Mouse (Mus musculus): ENCODE data around the gene Hoxc6.

Hoxc6 gene

DNA sequence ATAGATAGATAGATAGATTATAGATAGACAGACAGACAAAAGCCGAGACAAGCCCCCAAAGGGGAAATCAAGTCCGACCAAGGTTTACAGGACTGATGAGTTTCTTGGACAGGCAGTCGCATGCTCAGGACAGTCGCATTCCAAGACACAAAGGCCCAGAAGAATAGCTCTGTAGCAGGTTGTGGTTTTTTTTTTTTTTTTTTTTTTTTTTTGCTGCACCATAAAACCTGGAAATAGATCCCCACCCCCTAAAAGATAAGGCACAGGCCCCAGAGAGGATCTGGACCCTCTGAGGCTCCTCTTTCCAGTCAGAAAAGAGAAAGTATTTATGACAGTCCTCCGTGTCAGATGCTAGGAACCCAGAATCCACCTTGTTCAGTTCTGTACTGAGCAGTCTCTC lies 10.0 kb upstream of the Hoxc6 start:
- DNase-seq (ENCODE audit: inconsistent age in 2 of 2, low spot score in 1 of 2) = peak in 1 of 2 experiments; percentile 25

DNA sequence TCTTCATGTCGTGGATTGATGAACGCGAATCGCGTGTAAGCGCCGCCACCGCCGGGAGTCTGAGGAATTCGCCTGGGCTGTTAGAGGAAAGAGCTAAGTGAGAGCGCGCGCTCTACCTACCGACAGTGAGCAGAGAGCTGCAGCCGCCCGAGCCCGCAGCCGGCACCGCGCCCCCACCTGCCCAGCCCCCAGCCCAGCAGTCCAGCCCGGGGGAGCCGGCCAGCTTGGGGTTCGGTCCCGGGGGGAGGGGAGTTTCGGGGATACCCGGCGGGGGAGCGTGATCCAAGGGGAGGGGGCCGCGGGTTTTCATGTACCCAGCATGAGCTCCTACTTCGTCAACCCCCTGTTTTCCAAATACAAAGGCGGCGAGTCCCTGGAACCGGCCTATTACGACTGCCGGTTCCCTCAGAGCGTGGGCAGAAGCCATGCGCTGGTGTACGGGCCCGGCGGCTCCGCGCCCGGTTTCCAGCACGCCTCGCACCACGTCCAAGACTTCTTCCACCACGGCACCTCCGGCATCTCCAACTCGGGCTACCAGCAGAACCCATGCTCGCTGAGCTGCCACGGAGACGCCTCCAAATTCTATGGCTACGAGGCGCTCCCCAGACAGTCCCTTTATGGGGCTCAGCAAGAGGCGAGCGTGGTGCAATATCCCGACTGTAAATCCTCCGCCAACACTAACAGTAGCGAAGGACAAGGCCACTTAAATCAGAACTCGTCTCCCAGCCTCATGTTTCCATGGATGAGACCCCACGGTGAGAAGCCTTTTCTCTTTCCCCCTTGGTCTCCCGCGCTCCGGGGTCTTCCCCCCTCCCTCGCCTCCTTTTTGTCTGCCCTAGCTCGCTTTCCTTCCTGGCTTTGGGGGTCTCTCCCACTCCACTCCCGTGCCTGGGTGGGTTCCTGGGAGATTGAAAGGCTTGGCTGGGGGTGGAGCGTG lies 7.3 kb upstream of the Hoxc6 start, which contains the start of gene Hoxc8:
Gene Hoxc8 (plus strand): TSS at position 147 of the 937 bp plus-strand sequence.
- DNase-seq (ENCODE audit: inconsistent age in 2 of 2, low spot score in 1 of 2) = peak; percentile 70 to 89

DNA sequence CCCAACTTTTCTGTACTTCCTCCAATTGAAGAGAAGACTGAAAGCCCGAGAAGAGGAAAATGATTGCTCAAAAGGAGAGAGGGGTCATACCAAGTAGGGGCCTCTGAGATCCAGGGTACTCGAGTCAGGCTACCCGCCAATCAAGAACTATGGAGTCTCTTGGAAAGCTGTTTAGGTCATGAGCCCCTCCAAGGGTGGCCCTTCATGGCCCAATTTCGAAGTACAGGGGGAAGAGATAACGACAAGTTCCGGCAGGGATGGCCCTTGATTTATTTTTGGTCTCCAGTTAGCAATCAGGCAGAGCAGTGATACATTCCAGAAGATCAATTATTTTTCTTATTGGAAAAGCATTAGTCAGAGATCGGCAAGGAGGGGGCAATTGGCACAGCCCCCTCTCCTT lies 6.3 kb upstream of the Hoxc6 start:
- DNase-seq (ENCODE audit: inconsistent age in 2 of 2, low spot score in 1 of 2) = peak; percentile 34 to 81

DNA sequence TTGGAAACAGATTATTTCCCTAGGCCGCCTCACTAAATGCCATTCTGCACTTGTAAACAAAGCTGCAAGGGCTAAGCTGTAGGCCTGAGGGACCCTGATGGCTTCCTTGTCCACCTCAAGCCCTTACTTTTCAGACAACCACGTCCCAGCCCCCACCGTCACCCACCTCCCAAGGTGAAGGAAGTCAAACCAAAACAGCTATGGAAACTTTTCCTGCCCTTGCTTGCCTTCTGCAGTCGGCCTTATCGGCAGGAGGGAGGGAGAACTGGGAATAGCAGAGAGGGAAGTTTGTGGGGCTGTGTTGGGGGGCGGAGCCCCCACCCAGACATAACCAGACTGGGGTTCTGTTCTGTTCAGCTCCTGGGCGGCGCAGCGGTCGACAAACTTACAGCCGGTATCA lies 5.9 kb upstream of the Hoxc6 start:
- DNase-seq (ENCODE audit: inconsistent age in 2 of 2, low spot score in 1 of 2) = peak; percentile 43 to 82

DNA sequence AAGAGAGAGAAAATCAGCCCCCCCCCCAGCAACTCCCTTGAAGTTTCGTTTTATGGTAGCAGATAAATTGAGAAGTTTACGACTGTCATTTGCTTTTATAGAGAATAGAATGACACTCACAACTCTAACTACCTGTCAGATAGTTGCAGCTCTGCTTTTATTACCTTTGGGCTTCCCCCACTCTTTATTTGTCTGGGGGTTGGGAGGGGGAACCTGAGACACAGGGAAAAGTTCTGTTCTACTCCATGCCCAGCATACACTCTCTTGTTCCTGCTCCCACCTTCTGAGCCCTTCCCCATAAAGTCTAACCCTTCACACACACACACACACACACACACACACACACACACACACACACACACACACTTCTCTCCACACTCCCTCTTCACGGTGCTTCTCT lies 5.2 kb upstream of the Hoxc6 start:
- DNase-seq (ENCODE audit: inconsistent age in 2 of 2, low spot score in 1 of 2) = peak in 1 of 2 experiments; percentile 52

DNA sequence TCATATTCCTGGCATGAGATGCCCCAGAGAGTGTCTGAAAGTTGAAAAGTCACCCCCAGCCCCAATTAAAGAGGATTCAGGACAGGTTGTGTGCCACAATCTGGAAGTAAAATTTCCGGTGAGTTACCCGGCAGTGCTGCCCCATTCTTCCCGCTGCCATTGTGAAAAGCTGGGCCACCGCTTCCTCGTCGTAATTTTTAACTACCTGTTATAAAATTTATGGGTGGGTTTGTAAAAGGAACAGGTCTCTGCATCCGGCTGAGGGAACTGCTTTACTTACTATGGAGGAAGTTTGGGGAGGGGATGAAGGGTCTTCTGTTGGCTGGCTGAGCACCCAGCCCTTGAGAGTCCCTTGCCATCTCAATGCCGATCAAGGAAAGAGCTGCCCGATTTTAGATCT lies 1.5 kb upstream of the Hoxc6 start:
- peak in 1 of 2 experiments; percentile 61 for DNase-seq (ENCODE audit: inconsistent age in 2 of 2, low spot score in 1 of 2)

DNA sequence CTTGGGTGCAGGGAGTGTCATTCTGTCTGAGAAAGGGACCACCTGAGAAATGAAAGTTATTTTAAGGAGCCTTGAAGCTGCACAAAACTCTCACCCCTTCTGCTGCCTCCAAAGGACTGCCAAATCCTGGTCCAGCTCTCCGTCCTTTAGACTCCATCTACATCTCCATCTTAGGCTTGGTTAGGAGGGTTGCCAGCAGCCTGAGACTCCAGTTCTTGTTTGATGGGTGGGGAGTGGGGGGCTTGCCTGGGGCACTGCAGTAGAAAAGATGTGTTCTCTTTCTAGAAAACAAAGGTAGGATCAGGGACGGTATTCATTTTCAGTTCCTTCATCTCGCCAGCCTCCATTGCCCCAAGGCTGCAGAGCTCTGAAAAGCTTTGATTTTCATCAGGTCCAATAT lies 626 bp upstream of the Hoxc6 start:
- peak in 1 of 2 experiments; percentile 69 for DNase-seq (ENCODE audit: inconsistent age in 2 of 2, low spot score in 1 of 2)

DNA sequence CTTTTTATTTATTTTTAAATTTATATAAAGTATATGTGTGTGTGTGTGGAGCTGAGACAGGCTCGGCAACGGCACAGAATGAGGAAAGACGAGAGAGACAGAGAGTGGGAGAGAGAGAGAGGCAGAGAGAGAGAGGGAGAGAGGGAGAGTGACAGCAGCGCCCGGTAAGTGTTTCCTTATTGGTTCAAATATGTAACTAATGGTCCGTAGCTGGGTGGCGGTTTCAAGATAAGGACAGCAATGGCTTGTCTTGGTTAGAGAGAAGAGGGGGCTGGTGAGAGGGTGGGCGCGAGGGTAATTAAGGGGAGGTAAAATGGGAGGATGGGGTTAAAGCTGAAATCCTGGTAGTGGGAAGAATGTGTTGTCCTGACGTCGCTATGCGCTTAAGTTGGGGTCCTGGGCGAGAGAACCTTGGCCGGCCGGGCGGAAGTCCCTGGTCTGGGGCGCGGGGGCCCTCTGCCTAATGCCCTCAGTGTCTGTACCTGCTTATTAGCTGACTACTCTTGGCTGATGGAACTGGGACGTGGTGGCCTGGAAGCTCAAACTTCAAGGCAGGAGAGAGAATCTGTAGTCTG lies 638 bp downstream of the Hoxc6 start:
- DNase-seq (ENCODE audit: inconsistent age in 2 of 2, low spot score in 1 of 2) = no peak

DNA sequence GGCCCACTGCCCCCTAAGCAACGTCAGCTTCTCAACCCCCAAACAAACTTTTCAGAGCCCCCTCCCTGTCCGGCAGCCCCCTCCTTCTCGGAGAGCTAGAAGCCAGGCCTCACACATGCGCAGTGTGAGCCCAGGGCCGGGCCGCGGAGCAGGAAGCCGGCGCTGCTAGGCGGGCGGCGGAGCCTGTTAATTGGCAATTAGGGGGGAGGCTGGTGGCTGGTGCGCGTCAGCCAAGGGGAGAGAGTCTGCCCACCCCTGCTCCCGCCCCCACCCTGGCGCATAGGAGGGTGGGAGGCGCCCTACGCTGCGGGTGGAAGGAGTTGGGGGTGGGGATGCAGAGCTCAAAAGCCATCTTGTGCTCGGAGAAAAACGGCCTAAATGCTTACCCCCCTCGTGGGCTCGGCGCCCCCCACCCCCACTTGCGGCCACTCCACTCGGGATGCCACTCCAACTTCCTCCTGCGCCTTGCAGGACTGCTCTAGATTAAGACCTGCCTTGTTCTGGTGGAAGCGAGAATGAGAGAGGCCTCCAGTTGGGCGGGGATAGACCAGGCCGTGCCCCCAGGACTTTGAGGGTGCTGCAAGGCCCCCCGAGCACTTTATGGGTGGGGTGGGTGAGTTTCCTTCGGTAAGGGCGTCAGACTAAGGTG lies 1.2 kb downstream of the Hoxc6 start:
- DNase-seq (ENCODE audit: inconsistent age in 2 of 2, low spot score in 1 of 2) = peak; percentile 93 to 96

DNA sequence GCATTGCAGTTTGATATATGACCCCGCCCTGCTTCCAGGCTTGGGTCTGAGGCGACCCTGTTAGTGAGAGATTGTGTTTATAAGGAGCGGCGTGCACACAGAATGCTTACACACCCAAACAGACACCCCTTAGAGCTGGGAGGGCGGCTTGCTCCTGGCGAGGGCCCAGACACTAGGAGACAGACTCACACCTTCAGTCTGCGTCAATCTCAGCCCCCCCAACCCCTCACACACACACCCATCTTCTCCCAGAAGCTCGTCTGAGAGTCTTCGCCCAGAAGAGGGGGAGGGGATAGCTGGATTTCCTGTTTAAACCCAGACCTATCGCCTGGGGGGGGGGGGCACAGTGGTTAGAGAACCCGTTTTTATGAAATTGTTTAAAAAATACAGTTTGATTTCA lies 1.9 kb downstream of the Hoxc6 start:
- peak in 1 of 2 experiments; percentile 62 for DNase-seq (ENCODE audit: inconsistent age in 2 of 2, low spot score in 1 of 2)

DNA sequence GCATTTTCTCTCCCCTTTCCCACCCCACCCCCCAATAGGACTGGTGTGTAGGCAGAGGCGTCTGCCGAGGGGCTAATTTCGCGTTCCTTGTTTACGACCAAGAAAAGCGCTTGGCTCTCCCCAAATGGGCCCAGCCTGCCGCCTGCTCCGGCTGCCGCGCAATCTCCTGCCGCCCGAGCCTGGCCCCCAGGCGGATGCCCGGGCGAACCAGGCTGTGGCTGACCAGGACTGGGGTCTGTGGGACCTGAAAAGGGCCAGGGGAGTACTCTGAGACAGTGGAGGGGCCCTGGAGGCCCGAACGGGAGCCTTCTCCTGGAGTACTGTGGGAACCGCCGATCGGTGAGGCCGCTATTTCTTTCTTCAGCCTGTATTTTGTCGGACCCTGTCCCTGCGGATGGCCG lies 2.4 kb downstream of the Hoxc6 start:
- peak; percentile 60 to 89 for DNase-seq (ENCODE audit: inconsistent age in 2 of 2, low spot score in 1 of 2)

DNA sequence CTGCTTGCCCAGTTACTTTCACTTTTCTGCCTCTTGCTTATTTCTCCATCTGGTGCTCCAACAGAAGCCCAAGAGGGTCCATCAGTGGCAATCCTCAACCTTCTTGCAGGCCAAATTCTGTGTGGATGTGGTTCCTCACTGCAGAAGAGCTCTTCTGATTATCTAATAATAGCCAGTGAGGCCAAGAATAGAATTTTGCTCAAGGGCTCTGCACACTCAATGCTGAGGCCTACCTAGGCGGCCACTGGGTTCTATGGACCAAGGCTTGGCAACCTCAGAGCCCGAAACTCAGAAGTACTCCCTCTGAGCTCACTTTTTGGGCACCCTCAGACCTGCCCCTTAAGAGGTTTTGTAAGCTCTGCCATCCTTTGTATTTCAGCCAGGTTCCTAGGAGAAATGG lies 3.3 kb downstream of the Hoxc6 start:
- peak; percentile 38 to 86 for DNase-seq (ENCODE audit: inconsistent age in 2 of 2, low spot score in 1 of 2)

DNA sequence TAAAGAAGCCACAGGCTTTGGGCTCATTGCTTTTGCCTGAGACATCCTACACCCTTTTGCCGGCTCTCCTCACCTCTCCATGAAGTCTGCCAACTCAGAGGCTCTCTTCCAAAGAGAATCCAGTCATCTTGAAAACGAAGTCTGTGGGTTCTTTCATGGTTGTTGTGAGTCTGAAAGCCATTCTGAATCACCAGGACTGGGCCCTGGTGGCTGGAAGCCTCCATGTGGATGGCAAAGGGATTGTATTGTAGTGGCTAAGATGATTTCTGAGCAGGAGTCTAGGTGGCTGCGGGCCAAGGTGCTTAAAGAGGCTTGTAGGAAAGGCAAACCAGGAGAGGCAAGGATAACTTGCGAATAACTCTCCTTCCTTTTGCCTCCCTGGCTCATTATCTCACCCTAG lies 4.1 kb downstream of the Hoxc6 start:
- peak; percentile 53 to 83 for DNase-seq (ENCODE audit: inconsistent age in 2 of 2, low spot score in 1 of 2)

DNA sequence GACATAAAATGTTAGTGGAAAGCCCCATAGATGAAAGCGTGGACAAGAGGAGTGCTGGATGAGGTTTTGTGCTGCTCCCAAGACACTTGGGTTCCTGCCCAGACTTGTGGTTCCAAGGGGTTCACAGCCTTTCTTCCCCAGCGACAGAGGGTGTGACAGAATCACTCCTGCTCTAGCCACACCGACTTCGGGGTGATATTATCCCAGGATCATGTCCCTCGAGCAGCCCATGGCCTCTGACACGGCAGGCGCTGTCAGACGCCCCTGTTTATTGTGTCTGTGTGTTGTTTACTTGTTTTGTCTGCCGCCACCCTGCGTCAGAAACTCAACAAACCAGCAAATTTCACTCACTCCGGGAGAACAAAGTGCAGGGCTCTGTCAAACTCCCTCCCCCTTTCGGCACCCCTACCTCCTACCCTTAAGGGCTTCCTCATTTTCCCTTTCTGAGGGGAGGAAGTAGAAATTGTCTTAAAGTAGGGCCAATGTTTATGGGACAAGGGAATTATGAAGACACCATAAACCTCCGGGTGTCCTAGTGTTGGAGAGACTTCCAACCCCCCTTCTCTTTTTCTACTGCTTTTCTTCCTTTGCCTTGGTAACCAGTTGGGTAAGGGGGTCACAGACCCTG lies 4.9 kb downstream of the Hoxc6 start:
- DNase-seq (ENCODE audit: inconsistent age in 2 of 2, low spot score in 1 of 2) = peak in 1 of 2 experiments; percentile 76

DNA sequence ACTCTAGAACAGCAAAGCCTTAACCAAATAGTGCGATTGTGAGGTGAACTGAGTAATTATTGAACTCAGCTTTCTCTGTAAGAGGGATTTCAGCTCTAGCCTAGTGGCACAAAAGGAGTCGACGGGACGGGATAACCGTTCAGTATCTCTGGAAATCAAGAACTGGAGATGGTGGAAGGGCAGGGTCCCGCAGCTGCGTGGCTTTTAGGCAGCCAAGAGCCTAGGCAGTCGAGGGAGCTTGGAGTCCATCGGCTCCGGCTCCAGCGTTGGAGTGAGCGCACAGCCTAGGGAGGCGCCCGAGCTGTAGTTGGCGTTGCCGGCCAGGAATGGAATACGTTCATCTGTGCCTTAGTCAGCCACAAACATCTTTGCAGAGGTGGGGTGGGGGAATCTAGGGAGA lies 7.3 kb downstream of the Hoxc6 start:
- peak; percentile 71 to 90 for DNase-seq (ENCODE audit: inconsistent age in 2 of 2, low spot score in 1 of 2)

DNA sequence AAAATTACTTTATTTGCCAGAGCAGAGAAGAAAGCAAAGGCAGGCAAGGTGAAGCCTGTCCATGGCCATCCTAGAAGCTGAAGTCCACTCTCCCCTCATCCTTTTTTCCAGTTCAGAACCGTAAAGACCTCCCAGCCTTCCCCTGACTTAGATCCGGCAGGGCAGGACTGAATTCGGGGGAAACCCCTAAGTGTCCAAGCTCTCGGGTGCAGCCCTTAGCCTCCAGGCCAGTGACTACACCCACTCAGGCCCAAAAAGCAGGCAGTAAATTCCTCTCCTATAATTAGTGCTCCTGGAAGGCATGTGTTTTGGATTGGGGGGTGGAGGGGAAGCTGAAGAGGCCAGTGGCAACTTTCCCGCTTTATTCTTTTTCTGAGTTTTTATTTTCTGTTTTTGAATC lies 7.7 kb downstream of the Hoxc6 start:
- peak in 1 of 2 experiments; percentile 85 for DNase-seq (ENCODE audit: inconsistent age in 2 of 2, low spot score in 1 of 2)

DNA sequence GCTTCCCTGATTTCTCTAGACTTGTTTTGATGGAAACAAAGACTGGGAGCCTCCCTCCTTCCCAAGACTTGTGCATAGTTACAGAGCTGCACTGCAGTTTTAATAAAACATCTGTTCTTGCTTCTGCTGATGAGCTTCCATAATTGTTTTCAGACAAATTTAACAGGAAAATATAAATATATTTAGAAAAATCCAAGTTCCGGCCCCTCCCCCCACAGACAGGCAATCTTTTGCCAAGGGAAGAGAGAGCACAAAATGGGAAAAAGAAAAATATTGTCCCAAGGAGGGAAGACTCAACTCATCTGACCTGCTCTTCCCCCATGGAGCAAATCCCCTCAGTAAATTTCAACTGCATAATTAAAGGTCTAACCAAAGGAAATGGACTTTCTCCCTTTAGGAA lies 8.3 kb downstream of the Hoxc6 start:
- no peak for DNase-seq (ENCODE audit: inconsistent age in 2 of 2, low spot score in 1 of 2)

DNA sequence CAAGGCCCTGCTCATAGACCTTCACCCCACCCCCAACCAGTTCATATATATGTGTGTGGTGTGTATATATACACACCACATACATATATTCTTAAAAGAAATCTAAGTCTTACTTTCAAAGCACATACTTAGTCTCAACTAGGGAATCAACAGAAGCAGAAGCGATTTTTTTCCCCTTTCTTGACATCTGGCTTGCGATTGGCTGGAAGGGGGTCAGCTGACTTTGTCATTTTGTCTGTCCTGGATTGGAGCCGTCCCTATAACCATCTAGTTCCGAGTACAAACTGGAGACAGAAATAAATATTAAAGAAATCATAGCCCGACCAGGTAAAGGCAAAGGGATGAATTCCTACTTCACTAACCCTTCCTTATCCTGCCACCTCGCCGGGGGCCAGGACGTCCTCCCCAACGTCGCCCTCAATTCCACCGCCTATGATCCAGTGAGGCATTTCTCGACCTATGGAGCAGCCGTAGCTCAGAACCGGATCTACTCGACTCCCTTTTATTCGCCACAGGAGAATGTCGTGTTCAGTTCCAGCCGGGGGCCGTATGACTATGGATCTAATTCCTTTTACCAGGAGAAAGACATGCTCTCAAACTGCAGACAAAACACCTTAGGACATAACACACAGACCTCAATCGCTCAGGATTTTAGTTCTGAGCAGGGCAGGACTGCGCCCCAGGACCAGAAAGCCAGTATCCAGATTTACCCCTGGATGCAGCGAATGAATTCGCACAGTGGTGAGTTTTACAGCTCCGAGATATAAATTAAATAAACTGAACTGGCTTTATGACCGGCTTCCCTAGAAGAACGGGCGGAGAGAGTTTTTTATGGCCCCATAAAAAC lies 11.4 kb downstream of the Hoxc6 start:
- DNase-seq (ENCODE audit: inconsistent age in 2 of 2, low spot score in 1 of 2) = peak; percentile 68 to 93

DNA sequence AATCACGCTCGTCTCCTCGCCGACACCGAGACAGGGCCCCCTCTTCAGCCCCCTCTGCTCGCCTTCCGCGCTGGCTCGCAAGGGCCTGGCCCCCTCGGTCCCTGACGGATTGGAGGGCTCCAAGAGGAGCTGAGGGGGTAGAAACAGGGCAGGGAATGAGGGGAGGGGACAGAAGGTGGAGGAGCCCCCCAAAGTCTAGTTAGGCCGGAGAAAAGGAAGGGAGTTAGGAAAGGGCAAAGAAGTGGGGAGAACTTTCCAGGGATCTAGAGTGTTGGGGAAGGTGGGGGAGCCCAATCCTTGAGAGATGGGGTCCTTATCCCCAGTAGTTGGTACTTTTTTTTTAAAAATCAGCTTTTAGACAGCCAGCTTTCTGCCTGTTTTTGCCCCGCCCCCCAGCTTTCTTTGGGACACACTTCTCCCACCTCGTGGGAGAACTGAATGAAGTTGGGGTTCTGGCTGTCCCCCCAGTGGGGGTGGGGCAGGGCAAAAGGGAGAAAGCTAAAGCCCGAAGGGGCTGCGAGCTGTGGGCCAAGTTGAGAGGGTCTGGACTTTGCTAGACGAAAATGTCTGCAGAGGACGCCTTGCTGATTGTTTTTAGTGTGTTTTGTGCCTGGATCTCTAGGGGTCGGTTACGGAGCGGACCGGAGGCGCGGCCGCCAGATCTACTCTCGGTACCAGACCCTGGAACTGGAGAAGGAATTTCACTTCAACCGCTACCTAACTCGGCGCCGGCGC lies 12.2 kb downstream of the Hoxc6 start:
- DNase-seq (ENCODE audit: inconsistent age in 2 of 2, low spot score in 1 of 2) = peak; percentile 49 to 84

Data from adrenal gland, adult (tissue).